Mouse (Mus musculus) MEL (cell line): ENCODE results near the gene Rnaseh1. TPM values are rescaled to one million over a fixed set of nuclear protein-coding genes. Genes with fewer than 3 reads are reported as not detected.

Source experiments
- DNase-seq: peaks from one replicate; pipeline ENCODE4 v3.0.0; 2011; ENCODE audit warnings: low read depth, low spot score
- H3K27ac ChIP-seq: 2 replicates; pipeline ENCODE4 v1.5.1; 2012; ENCODE audit warnings: low read depth, mild to moderate bottlenecking, control low read depth, low read length, moderate library complexity; ENCODE audit not compliant: control insufficient read depth
- H3K27me3 ChIP-seq, 2 experiments: fragments of 150-350 bp in 1 of 2; sonication (generic) in 1 of 2; 2 replicates each; pipeline ENCODE4 v1.6.1; 2012; ENCODE audit warnings: low read length in 2 of 2, mild to moderate bottlenecking in 2 of 2, improper control_type of control experiment in 1 of 2, moderate library complexity in 1 of 2; ENCODE audit not compliant: insufficient read depth in 2 of 2, control insufficient read depth in 1 of 2
- H3K36me3 ChIP-seq, 2 experiments: 2 replicates each; pipeline ENCODE4 v1.6.1; 2012 to 2014; ENCODE audit warnings: low read length in 2 of 2, improper control_type of control experiment in 1 of 2, inconsistent platforms in 1 of 2, mild to moderate bottlenecking in 1 of 2; ENCODE audit not compliant: insufficient read depth in 2 of 2, control insufficient read depth in 1 of 2
- H3K4me1 ChIP-seq, 2 experiments: fragments of 150-350 bp in 1 of 2; sonication (generic) in 1 of 2; 2 replicates each; pipeline ENCODE4 v1.6.1; 2012; ENCODE audit warnings: low read length in 2 of 2, improper control_type of control experiment in 1 of 2, mild to moderate bottlenecking in 1 of 2; ENCODE audit not compliant: insufficient read depth in 2 of 2, control insufficient read depth in 1 of 2
- H3K4me3 ChIP-seq, 2 experiments: fragments of 150-350 bp in 1 of 2; sonication (generic) in 1 of 2; 2 replicates each; pipeline ENCODE4 v1.5.1; 2012; ENCODE audit warnings: low read depth in 2 of 2, low read length in 2 of 2, mild to moderate bottlenecking in 2 of 2, moderate library complexity in 2 of 2, control low read depth in 1 of 2, improper control_type of control experiment in 1 of 2; ENCODE audit not compliant: control insufficient read depth in 1 of 2, insufficient read depth in 1 of 2
- H3K79me2 ChIP-seq: 2 replicates; pipeline ENCODE4 v1.6.1; 2012; ENCODE audit warnings: mild to moderate bottlenecking, low read length, moderate library complexity; ENCODE audit not compliant: control insufficient read depth, poor library complexity, insufficient read depth
- H3K9ac ChIP-seq: 2 replicates; pipeline ENCODE4 v1.6.1; 2012; ENCODE audit warnings: low read depth, mild to moderate bottlenecking, control low read depth, low read length, moderate library complexity; ENCODE audit not compliant: control insufficient read depth, poor library complexity, severe bottlenecking
- H3K9me3 ChIP-seq: fragments of 150-350 bp; sonication (generic); replicated peaks from 2 replicates; pipeline ENCODE4 v1.6.1; 2012; ENCODE audit warnings: mild to moderate bottlenecking, low read length, improper control_type of control experiment, moderate library complexity; ENCODE audit not compliant: insufficient read depth
- CHD1 ChIP-seq: IDR thresholded peaks from 2 replicates; pipeline ENCODE4 v1.6.1; 2012; ENCODE audit warnings: low read depth, mild to moderate bottlenecking, inconsistent platforms, low read length, improper control_type of control experiment
- CTCF ChIP-seq, 3 experiments: IDR thresholded peaks in 2 of 3; conservative IDR thresholded peaks in 1 of 3; 2 replicates each; pipeline ENCODE4 v1.5.1; 2011 to 2012; ENCODE audit warnings: low read length in 3 of 3, low read depth in 2 of 3, mild to moderate bottlenecking in 2 of 3, improper control_type of control experiment in 1 of 3, inconsistent platforms in 1 of 3, mixed read lengths in 1 of 3, moderate library complexity in 1 of 3; ENCODE audit not compliant: control insufficient read depth in 1 of 3, insufficient read depth in 1 of 3, poor library complexity in 1 of 3, severe bottlenecking in 1 of 3
- E2F4 ChIP-seq: IDR thresholded peaks from 2 replicates; pipeline ENCODE4 v1.6.1; 2011; ENCODE audit warnings: low read depth, low read length, improper control_type of control experiment, borderline replicate concordance
- ELF1 ChIP-seq: IDR thresholded peaks from 2 replicates; pipeline ENCODE4 v1.6.1; 2014; ENCODE audit warnings: low read depth, mild to moderate bottlenecking, inconsistent platforms, low read length, improper control_type of control experiment, moderate library complexity
- EP300 ChIP-seq, 2 experiments: IDR thresholded peaks; 2 replicates each; pipeline ENCODE4 v1.6.1; 2011; ENCODE audit warnings: improper control_type of control experiment in 2 of 2, low read length in 2 of 2, low read depth in 1 of 2, mild to moderate bottlenecking in 1 of 2
- GATA1 ChIP-seq: IDR thresholded peaks from 2 replicates; pipeline ENCODE4 v1.6.1; 2011; ENCODE audit warnings: low read depth, low read length, improper control_type of control experiment
- HCFC1 ChIP-seq: IDR thresholded peaks from 2 replicates; pipeline ENCODE4 v1.6.1; 2012; ENCODE audit warnings: low read depth, mild to moderate bottlenecking, inconsistent platforms, low read length, improper control_type of control experiment, moderate library complexity
- JUND ChIP-seq: IDR thresholded peaks from 2 replicates; pipeline ENCODE4 v1.6.1; 2011; ENCODE audit warnings: low read depth, mild to moderate bottlenecking, improper control_type of control experiment, low read length
- MAX ChIP-seq: IDR thresholded peaks from 2 replicates; pipeline ENCODE4 v1.6.1; 2011; ENCODE audit warnings: low read length, improper control_type of control experiment
- POLR2A ChIP-seq, 2 experiments: IDR thresholded peaks; 2 replicates each; pipeline ENCODE4 v1.6.1; 2011 to 2012; ENCODE audit warnings: low read length in 2 of 2, mild to moderate bottlenecking in 2 of 2, control low read depth in 1 of 2, improper control_type of control experiment in 1 of 2, low read depth in 1 of 2, moderate library complexity in 1 of 2; ENCODE audit not compliant: control insufficient read depth in 1 of 2, insufficient read depth in 1 of 2, poor library complexity in 1 of 2
- RCOR1 ChIP-seq: IDR thresholded peaks from 2 replicates; pipeline ENCODE4 v1.6.1; 2012; ENCODE audit warnings: low read depth, mild to moderate bottlenecking, inconsistent platforms, low read length, improper control_type of control experiment
- SIN3A ChIP-seq: IDR thresholded peaks from 2 replicates; pipeline ENCODE4 v1.6.1; 2012; ENCODE audit warnings: low read length, improper control_type of control experiment, inconsistent platforms
- SMC3 ChIP-seq: IDR thresholded peaks from 2 replicates; pipeline ENCODE4 v1.6.1; 2011; ENCODE audit warnings: low read depth, low read length, improper control_type of control experiment
- TBP ChIP-seq: IDR thresholded peaks from 2 replicates; pipeline ENCODE4 v1.8.0; 2011; ENCODE audit warnings: low read depth, low read length, improper control_type of control experiment
- TCF12 ChIP-seq: IDR thresholded peaks from 2 replicates; pipeline ENCODE4 v1.6.1; 2014; ENCODE audit warnings: low read depth, mild to moderate bottlenecking, inconsistent platforms, low read length, improper control_type of control experiment, moderate library complexity
- UBTF ChIP-seq: IDR thresholded peaks from 2 replicates; pipeline ENCODE4 v1.6.1; 2012; ENCODE audit warnings: low read depth, mild to moderate bottlenecking, inconsistent platforms, low read length, improper control_type of control experiment, moderate library complexity, borderline replicate concordance; ENCODE audit not compliant: insufficient read depth
- USF1 ChIP-seq: IDR thresholded peaks from 2 replicates; pipeline ENCODE4 v1.6.1; 2014; ENCODE audit warnings: low read depth, mild to moderate bottlenecking, inconsistent platforms, low read length, improper control_type of control experiment, moderate library complexity
- ZNF384 ChIP-seq: IDR thresholded peaks from 2 replicates; pipeline ENCODE4 v1.6.1; 2012; ENCODE audit warnings: low read depth, mild to moderate bottlenecking, inconsistent platforms, low read length, improper control_type of control experiment
- polyA plus RNA-seq, 2 experiments: library from polyadenylated mRNA; stranded (reverse) in 1 of 2; unstranded in 1 of 2; fragments of >175 nt in 1 of 2; fragments of >200 nt in 1 of 2; gene quantifications; 2 replicates each; pipeline versions ENCODE4 v1.2.1 to v1.2.4; 2012; ENCODE audit warnings: low replicate concordance in 2 of 2, low read depth in 1 of 2; ENCODE audit not compliant: insufficient read length in 2 of 2, insufficient read depth in 1 of 2, missing spikeins in 1 of 2
- total RNA-seq: library from RNA; depleted of rRNA; stranded (reverse); fragments of 300-350 nt; gene quantifications from 2 replicates; pipeline ENCODE4 v1.2.3, GENCODE M21; 2012

Rnaseh1 gene
- total and polyA plus RNA-seq, 3 experiments: 36.5 to 47.9 TPM; not detected in 1

DNA sequence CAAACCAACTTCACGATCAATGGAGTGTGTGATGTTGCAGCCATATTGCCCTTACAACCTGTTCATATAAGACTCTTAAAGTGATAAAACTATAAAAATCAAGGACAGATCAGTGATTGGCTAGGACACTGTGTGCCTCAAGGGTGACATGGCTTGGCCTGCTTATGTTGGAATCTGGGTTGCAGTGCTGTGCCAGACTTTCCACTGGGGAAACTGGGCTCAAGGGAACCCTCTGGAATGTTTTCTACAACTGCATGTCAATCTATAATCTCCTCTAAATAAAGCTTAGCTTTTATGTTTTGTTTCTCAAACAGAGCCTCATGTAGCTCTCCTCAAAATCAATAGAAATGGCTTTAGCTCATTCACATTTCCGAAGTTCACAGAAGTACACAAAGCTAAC lies 25.2 kb upstream of the Rnaseh1 start:
- no peak overlapping the region for H3K4me3 ChIP-seq
- no peak for TF ChIP-seq SIN3A
- no peak for TF ChIP-seq MAX
- TF ChIP-seq EP300 (IDR thresholded peaks at IDR 0.05; ENCODE audit: low read depth in 1 of 2, low read length in 2 of 2): no peak
- no peak for TF ChIP-seq ELF1
- TF ChIP-seq ZNF384: no peak
- TF ChIP-seq RCOR1: no peak
- TF ChIP-seq E2F4: no peak
- TF ChIP-seq JUND: no peak
- TF ChIP-seq CTCF (IDR thresholded peaks at IDR 0.05 in 2 of 3, conservative IDR thresholded peaks at IDR 0.05 in 1 of 3; ENCODE audit: control insufficient read depth in 1 of 3, insufficient read depth in 1 of 3, low read depth in 2 of 3, low read length in 3 of 3, poor library complexity in 1 of 3, severe bottlenecking in 1 of 3): no peak
- no peak for TF ChIP-seq GATA1
- no peak for TF ChIP-seq POLR2A (IDR thresholded peaks at IDR 0.05; ENCODE audit: control insufficient read depth in 1 of 2, insufficient read depth in 1 of 2, low read depth in 1 of 2, low read length in 2 of 2, poor library complexity in 1 of 2)
- no peaks in the 10 kb centered on the region for H3K27me3 ChIP-seq
- H3K79me2 ChIP-seq: no peaks in the 10 kb centered on the region
- no peak overlapping the region for H3K27ac ChIP-seq
- H3K36me3 ChIP-seq: peaks cover 0 to 14% of the 10 kb centered on the region in 2 experiments; a peak in 2 of 4 replicates
- no peaks in the 10 kb centered on the region for H3K9me3 ChIP-seq
- DNase-seq: peak; percentile 9
- peaks cover 2 to 42% of the 10 kb centered on the region in 2 experiments; a peak in 3 of 4 replicates for H3K4me1 ChIP-seq
- no peak overlapping the region for H3K9ac ChIP-seq

DNA sequence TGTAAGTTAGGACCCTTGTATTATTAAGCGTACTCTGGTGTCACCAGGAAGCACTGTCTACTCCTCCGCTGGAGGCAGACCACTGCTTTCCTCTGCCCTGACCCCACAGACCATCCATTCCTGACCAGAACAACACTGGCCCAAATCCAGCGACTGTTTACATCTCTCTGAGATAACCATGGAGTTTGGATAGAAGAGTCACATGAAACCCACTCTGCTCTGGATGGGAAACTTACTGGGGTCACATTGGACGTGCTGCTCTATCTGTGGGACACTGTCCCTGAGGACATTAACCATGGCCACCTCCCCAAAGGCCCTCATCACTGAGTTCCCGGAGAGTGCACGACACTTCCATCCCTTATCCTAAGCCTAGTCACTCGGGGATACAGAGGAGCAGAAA lies 24.0 kb upstream of the Rnaseh1 start:
- no peak overlapping the region for H3K4me3 ChIP-seq
- peaks cover 0 to 22% of the 10 kb centered on the region in 2 experiments; a peak in 3 of 4 replicates for H3K36me3 ChIP-seq
- TF ChIP-seq HCFC1 (no peak), SMC3 (no peak), ZNF384 (no peak), TCF12 (no peak), UBTF (no peak), ELF1 (no peak), TBP (no peak), POLR2A (IDR thresholded peaks at IDR 0.05; ENCODE audit: control insufficient read depth in 1 of 2, insufficient read depth in 1 of 2, low read depth in 1 of 2, low read length in 2 of 2, poor library complexity in 1 of 2) (no peak), USF1 (no peak), JUND (no peak), CHD1 (no peak)
- no peak overlapping the region for H3K27ac ChIP-seq
- no peak overlapping the region for H3K9ac ChIP-seq
- peaks cover 2 to 34% of the 10 kb centered on the region in 2 experiments; a peak in 3 of 4 replicates for H3K4me1 ChIP-seq
- no peak for DNase-seq
- H3K79me2 ChIP-seq: no peaks in the 10 kb centered on the region
- no peaks in the 10 kb centered on the region for H3K27me3 ChIP-seq
- H3K9me3 ChIP-seq: no peaks in the 10 kb centered on the region
